In the genomic region with DNA sequence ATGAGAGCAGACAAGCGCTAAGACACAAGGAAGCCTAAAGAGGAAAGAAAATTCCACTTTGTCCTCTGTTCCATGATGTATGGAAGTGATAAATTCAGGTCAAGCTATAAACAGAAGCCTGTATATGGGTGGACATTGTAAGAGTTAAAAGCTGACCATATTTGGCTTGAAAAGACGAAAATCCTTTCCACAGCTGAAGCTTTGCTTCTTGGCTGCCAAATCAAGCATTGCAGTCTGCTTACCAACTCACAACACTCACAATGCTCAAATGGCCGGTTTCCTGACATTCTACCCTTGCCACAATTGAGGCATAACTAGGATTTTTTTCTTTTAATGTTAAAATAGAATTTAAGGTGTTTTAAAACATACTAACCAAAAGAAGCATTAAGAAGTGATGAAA, we compare ENCODE assay signal across 29 mouse cellular contexts. TPM values are rescaled to one million over a fixed set of nuclear protein-coding genes. Genes with fewer than 3 reads are reported as not detected.
DNase-seq lines count a peak whose midpoint lies in the region; ATAC-seq lines count a peak whose summit lies in the region.
"Had no signal": no experiment of that assay in that cellular context is flagged by ENCODE, and none has a peak within 500 bp of the region (broad histone marks: within the 10 kb centered on the region; RNA-seq: fewer than 3 reads in every experiment).

No protein-coding gene starts in this region.

- no peak overlapping the region for H3K27ac ChIP-seq in kidney, embryonic 16.5 days (ENCODE audit: low read length)
- H3K27ac ChIP-seq in stomach, embryonic 14.5 days (ENCODE audit: low read length), result peak overlapping the region; percentile 68
- H3K27ac ChIP-seq: embryonic facial prominence, embryonic 15.5 days; forebrain, embryonic 10.5 days; hindbrain, embryonic 15.5 days; limb, embryonic 13.5 days; liver, embryonic 13.5 days had no signal

- no peak overlapping the region for H3K4me2 ChIP-seq in kidney, embryonic 16.5 days (replicated peaks; ENCODE audit: low read depth, low read length)
- H3K4me2 ChIP-seq in stomach, embryonic 14.5 days (replicated peaks; ENCODE audit: low read depth, low read length), result no peak overlapping the region
- H3K4me2 ChIP-seq: embryonic facial prominence, embryonic 15.5 days; heart, embryonic 11.5 days; hindbrain, embryonic 15.5 days; limb, embryonic 13.5 days; liver, embryonic 13.5 days had no signal

- DNase-seq in kidney, postnatal 25 days, result no peak
- peak; percentile 53 for DNase-seq in Muller cell, postnatal 12 days (ENCODE audit: inconsistent ontology term)
- peak; percentile 55 for DNase-seq in adipocyte (ENCODE audit: low spot score)
- no peak for DNase-seq in adrenal gland, postnatal 36 days
- DNase-seq in left cerebral cortex, postnatal 25 days (ENCODE audit: low spot score in 2 of 2), result no peak
- DNase-seq: adrenal gland, postnatal 10 days; B cell, adult 2 months; cerebellum, adult 8-10 months; kidney, adult 11 months; kidney, postnatal 14 days; layer of hippocampus, postnatal 36 days; liver, embryonic 13.5 days; lung, postnatal 10 days; midbrain, embryonic 14.5 days; thymus, postnatal 25 days had no signal

- no peaks in the 10 kb centered on the region for H3K9me3 ChIP-seq in kidney, embryonic 16.5 days (ENCODE audit: low read length)
- no peaks in the 10 kb centered on the region for H3K9me3 ChIP-seq in stomach, embryonic 14.5 days (ENCODE audit: control insufficient read depth, low read depth, low read length)
- H3K9me3 ChIP-seq: embryonic facial prominence, embryonic 15.5 days; forebrain, embryonic 10.5 days; G1E; hindbrain, embryonic 15.5 days; limb, embryonic 13.5 days; liver, embryonic 13.5 days; megakaryocyte, embryonic 14.5 days had no signal

- H3K4me1 ChIP-seq in kidney, embryonic 16.5 days (ENCODE audit: insufficient read depth, low read length), result 0 out of 2 replicates have a peak, but pooled peaks cover 3% of the 10 kb centered on the region
- H3K4me1 ChIP-seq in stomach, embryonic 14.5 days (ENCODE audit: control insufficient read depth, insufficient read depth, low read length), result peaks cover 6% of the 10 kb centered on the region; the same call in 1 of the 2 replicates
- H3K4me1 ChIP-seq: embryonic facial prominence, embryonic 15.5 days; forebrain, embryonic 10.5 days; hindbrain, embryonic 15.5 days; limb, embryonic 13.5 days; liver, embryonic 13.5 days had no signal

- peak; percentile 31; the same call in 1 of the 2 replicates for ATAC-seq in kidney, embryonic 16.5 days (ENCODE audit: low FRiP score, low TSS enrichment)
- no peak for ATAC-seq in stomach, embryonic 14.5 days (ENCODE audit: insufficient number of reproducible peaks, insufficient read depth, low FRiP score, low read depth)
- ATAC-seq: activated CD4-positive, CD25-positive, alpha-beta regulatory T cell, adult 4 months; forebrain, embryonic 16.5 days had no signal

- no peaks in the 10 kb centered on the region for H3K27me3 ChIP-seq in kidney, embryonic 16.5 days (ENCODE audit: insufficient read depth, low read length)
- no peaks in the 10 kb centered on the region for H3K27me3 ChIP-seq in stomach, embryonic 14.5 days (ENCODE audit: control insufficient read depth, insufficient read depth, low read length)
- H3K27me3 ChIP-seq: CH12.LX; embryonic facial prominence, embryonic 15.5 days; hindbrain, embryonic 15.5 days; limb, embryonic 13.5 days; liver, embryonic 13.5 days had no signal

- no peak overlapping the region for H3K9ac ChIP-seq in kidney, embryonic 16.5 days (replicated peaks; ENCODE audit: low read length)
- no peak overlapping the region for H3K9ac ChIP-seq in stomach, embryonic 14.5 days (replicated peaks; ENCODE audit: low read depth, low read length)
- H3K9ac ChIP-seq: embryonic facial prominence, embryonic 15.5 days; hindbrain, embryonic 15.5 days; limb, embryonic 13.5 days; liver, embryonic 13.5 days had no signal

- no peak overlapping the region for H3K4me3 ChIP-seq in kidney, embryonic 16.5 days (ENCODE audit: low read length)
- no peak overlapping the region for H3K4me3 ChIP-seq in stomach, embryonic 14.5 days (ENCODE audit: low read depth, low read length)
- H3K4me3 ChIP-seq: embryonic facial prominence, embryonic 15.5 days; forebrain, embryonic 10.5 days; hindbrain, embryonic 15.5 days; limb, embryonic 13.5 days; liver, embryonic 13.5 days; megakaryocyte, embryonic 14.5 days had no signal

- H3K36me3 ChIP-seq in kidney, embryonic 16.5 days (ENCODE audit: insufficient read depth, low read length), result no peaks in the 10 kb centered on the region
- no peaks in the 10 kb centered on the region for H3K36me3 ChIP-seq in stomach, embryonic 14.5 days (ENCODE audit: control insufficient read depth, insufficient read depth, low read length)
- H3K36me3 ChIP-seq: embryonic facial prominence, embryonic 15.5 days; forebrain, embryonic 10.5 days; G1E; hindbrain, embryonic 15.5 days; limb, embryonic 13.5 days; liver, embryonic 13.5 days had no signal

- 45% methylated on average over 3 of the region's 3 CpGs for WGBS in kidney, embryonic 16.5 days
- WGBS in stomach, embryonic 14.5 days, result 47% methylated on average over 3 of the region's 3 CpGs

- intact Hi-C loops in left cerebral cortex, postnatal 25 days (cut with DNase I), result no loop called here

RNA-seq across cellular contexts. Expression of a gene that starts 14.5 kb away (rescaled TPM):
- 38.1 and 40.9 TPM in 2 replicates for polyA plus RNA-seq in kidney, embryonic 16.5 days (2015; fragmentation: Nextera tagmentation; extraction: Ambion mirVana)
- polyA plus RNA-seq in stomach, embryonic 14.5 days (2014; fragmentation: Nextera tagmentation; extraction: Ambion mirVana), result 49.5 and 58.0 TPM in 2 replicates
- 10 to 100 TPM; 32.6 to 46.0 TPM for total RNA-seq in adrenal gland, postnatal 36 days (2021)
- total RNA-seq in left cerebral cortex, postnatal 25 days (2021), result 10 to 100 TPM; 25.7 to 30.5 TPM
- polyA plus RNA-seq: G1E had no signal

RNA-seq across cellular contexts. Expression of a gene that starts 39.7 kb away (rescaled TPM):
- polyA plus RNA-seq in kidney, embryonic 16.5 days (2015; fragmentation: Nextera tagmentation; extraction: Ambion mirVana), result 87.9 and 127 TPM in 2 replicates
- polyA plus RNA-seq in stomach, embryonic 14.5 days (2014; fragmentation: Nextera tagmentation; extraction: Ambion mirVana), result 350 and 378 TPM in 2 replicates
- total RNA-seq in adrenal gland, postnatal 36 days (2021), result 100 to 1,000 TPM; 109 to 190 TPM
- 10 to 100 TPM; 17.3 to 18.2 TPM for total RNA-seq in left cerebral cortex, postnatal 25 days (2021)
- total RNA-seq: CH12.LX; common myeloid progenitor, adult 5-6 weeks; G1E; hematopoietic stem cell, adult 5-6 weeks had no signal
- polyA plus RNA-seq: activated CD4-positive, CD25-positive, alpha-beta regulatory T cell, adult 4 months; G1E had no signal

Comparison
In these comparisons a context has a peak if more than half of its experiments do, and no peak if none do; other contexts are left out.
1. DNase-seq: peak in Muller cell, postnatal 12 days (single experiment) and adipocyte (single experiment); none in kidney, postnatal 25 days (0 of 2), adrenal gland, postnatal 36 days (0 of 2) and left cerebral cortex, postnatal 25 days (0 of 2).
2. RNA of a gene that starts 39.7 kb away (total RNA-seq): 109 to 190 TPM in adrenal gland, postnatal 36 days; 17.3 to 18.2 TPM in left cerebral cortex, postnatal 25 days; every median in the first group is over 4 times any median in the second.